Mouse (Mus musculus) brain, embryonic 14.5 days (tissue): ENCODE measurements around the gene Nebl. TPM values are rescaled to one million over a fixed set of nuclear protein-coding genes. Genes with fewer than 3 reads are reported as not detected.

Source experiments
- DNase-seq: peaks from one replicate; pipeline ENCODE4 v3.0.0-alpha.2; 2011; ENCODE audit warnings: low read depth
- CTCF ChIP-seq: fragments of 200-500 bp; IDR thresholded peaks from 2 replicates; pipeline ENCODE4 v1.5.1; 2012; ENCODE audit warnings: inconsistent platforms, mild to moderate bottlenecking, moderate library complexity, borderline replicate concordance; ENCODE audit not compliant: insufficient read depth, insufficient read length; ENCODE audit errors: extremely low read depth
- POLR2A ChIP-seq: fragments of 200-500 bp; IDR thresholded peaks from 2 replicates; pipeline ENCODE4 v1.6.1; 2012; ENCODE audit warnings: mild to moderate bottlenecking, inconsistent platforms, borderline replicate concordance; ENCODE audit not compliant: poor library complexity, insufficient read depth, insufficient read length, severe bottlenecking; ENCODE audit errors: extremely low read depth
- polyA plus RNA-seq: library from polyadenylated mRNA; depleted of rRNA; stranded (reverse); fragments of >200 nt; gene quantifications from 2 replicates; pipeline ENCODE4 v1.2.3, GENCODE M21; 2012

Nebl gene
- polyA plus RNA-seq, 1 experiment = 9.1 TPM

DNA sequence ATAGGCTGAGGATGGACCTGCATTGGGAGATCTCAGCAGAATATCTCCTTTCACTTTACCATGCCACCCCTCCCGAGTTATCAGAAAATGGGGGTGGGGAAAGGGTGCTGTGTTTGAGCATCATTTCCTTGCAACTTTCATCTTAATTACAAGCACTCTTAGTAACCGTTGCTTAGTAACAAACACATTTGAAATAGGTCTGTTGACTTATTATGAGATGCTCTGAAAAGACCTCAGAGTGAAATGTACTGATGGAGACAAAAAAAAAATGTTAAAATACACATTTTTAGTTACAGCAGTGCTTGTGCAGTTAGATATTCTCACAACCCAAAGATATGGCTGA is 28.1 kb downstream of the Nebl start:
- TF ChIP-seq CTCF = no peak
- no peak for TF ChIP-seq POLR2A
- peak; percentile 57 for DNase-seq

DNA sequence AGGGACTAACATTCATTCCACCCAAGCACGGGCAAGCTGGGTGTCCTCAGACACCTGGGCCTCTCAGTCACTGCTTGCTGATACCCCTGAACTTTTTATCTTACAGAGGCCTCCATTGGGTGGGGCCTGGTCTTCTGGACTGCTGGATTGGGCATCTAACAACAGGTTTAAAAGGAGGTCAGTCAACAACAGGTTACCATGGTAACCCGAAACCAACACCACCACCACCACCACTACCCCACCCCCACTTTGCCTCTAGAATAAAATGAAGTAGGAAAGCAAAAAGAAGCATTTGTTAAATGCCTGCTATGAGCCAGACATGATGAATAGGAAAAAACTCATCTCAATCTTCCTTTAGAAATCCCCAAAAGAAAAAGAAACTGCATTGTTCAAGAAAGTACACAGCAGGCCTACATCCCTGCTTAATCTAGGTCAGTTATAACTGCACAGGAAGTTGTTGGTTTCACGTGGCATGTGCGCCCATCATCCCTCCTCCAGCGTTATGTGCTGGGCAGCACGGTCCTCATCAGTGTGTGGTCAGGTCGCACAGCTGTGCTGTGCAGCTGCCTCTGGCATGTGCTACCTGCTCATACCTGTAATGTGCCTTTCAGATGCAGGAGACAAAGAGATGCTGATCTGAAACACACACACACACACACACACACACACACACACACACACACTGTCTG is 28.6 kb downstream of the Nebl start:
- DNase-seq = no peak
- TF ChIP-seq POLR2A = no peak
- no peak for TF ChIP-seq CTCF

DNA sequence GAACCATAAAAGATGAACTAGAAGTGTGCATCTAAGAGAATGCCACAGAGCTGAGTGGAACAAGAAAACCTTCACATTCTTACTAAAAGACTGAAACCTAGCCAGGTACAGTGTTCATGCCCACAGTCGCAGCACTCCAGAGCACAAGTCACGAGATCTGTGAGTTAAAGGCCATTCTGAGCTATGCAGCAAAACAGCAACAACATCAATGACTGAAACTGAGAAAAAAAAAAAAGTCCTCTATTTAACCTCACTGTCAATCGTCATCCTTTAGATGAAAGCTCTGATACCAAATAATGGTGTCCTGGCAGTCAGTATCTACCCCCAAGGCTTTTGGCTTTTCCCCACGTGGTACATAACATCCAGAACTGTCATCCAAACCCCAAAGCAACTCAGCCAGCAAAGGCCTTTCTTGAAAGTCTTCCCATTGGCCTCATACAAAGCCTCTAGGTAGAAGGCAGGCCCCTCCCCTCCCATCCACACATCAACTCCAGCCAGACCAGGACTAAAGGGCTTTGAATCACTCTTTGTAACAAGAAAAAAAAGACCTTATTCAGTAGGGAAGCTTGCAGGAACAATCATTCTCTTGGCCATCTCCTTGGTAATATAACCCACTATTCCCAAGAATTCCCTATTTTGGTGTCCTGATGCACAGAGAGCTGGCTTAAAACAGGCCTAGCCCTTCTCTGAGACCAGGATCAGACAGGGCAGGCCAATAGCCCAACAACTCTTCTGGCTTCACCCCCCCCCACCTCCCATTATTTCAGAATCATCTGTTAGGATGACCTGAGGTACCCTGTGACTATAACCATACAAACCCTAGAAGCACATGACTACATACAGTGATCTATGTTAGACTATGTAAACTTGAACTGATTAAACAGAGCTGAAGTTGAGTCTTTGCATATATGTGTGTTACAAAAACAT is 32.8 kb downstream of the Nebl start:
- TF ChIP-seq POLR2A (no peak), CTCF (no peak)
- peak; percentile 51 for DNase-seq

DNA sequence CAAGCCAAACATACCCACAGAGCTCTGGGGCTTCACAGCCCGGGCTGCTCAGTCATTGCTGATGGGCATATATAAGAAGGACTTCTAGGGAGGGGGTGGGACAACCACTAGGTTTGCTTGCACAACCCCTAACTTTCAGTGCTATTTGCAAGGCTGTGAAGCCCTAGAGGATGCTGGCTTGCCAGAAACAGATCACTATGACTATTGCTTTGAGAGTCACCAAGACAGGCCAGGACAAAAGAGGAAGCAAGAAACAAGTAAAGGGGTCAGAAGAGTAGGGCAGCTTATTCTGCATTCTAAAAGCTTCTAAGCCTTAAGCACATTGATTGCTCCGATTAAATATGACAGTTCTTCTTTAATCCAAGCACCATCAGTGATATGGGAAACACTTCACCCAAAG is 38.3 kb downstream of the Nebl start:
- no peak for DNase-seq
- TF ChIP-seq CTCF (no peak), POLR2A (no peak)

DNA sequence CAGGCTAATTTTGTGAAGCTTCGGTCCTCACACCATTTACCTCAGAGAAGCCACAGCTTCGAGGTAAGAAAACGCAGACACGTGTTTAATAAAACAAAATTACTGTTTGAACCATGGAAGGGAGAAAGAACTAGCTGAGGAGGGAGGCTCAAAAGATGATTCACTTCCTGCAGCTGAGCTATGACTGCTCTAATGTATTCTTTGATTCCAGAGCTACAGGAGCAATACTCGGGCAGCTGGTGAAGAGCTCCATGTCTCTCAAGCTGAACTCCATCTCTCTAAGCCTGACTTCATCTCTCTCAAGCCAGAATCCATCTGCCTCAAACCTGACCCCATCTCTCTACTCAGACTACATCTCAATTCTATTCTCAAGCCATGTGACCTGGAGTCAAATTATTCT is 41.0 kb downstream of the Nebl start:
- DNase-seq = no peak
- TF ChIP-seq POLR2A (no peak), CTCF (no peak)

DNA sequence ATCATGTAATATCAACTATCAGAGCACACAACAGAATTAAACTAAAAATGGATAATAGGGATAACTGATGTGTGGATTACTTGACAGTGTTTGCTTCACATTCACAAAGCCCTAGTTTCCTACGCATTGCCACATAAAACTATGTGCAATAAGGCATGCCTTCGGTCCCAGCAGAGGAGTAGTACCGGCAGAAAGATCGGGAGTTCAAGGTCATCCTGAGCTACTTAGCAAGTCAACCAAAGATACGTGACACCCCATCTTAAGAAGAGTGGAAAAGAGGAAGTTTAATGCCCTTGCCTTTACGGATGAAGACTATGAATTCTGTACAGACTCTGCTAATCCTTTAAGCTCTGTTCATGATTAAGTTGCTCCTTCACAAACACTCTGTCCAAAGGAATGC is 44.1 kb downstream of the Nebl start:
- DNase-seq = no peak
- TF ChIP-seq CTCF = no peak
- TF ChIP-seq POLR2A = no peak

DNA sequence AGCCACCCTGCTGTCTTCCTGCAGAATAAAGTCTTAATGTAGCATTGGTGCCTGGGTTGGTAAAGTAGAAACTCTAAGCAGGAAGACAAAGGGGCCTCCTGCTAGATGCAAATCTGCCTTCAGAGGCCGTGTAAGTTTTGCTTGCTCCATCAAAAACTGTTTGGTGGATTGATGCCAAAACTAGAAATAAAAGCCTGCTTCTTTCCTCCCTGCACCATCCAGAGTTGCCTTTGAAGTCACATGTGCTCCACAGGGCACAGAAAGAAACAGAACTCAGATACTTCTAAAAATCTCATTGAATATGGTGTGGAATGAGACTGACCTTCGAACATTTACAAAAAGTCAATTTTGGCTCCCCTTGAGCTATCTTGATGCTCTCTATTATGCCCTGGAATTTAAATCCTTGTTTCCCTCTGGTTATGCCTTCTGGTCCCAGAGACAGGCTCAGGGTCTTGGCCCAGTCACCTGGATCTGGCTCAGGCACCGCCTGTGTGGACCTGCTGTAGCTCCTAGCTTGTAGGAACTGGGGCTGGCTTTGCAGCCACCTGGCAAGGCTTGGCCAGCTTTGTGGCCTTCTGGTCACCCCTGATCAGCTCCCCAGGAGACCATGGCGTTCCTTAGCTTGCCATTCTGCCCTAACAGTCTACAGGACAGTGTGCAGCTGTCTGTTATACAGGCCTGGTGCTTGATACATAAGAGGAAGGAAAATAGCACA is 47.8 kb downstream of the Nebl start:
- no peak for TF ChIP-seq POLR2A
- DNase-seq = peak; percentile 56

DNA sequence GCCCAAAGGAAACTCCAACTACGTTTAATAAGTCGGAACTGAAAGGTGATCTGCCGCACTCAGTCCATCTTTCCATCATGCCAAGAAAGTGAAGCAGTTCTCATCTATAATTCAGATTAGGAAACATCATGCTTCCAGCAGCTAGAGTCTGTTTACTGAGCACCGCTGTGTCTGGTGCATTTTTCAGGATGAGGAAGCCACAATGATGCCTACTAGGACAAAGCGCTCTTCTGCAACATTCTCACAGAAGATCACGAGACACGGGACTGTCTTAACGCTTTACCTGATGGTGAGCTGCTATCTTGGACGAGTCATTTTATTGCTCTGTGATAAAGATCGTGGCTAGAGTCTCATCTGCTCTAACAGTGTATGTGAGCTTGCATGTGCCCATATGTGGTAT is 59.1 kb downstream of the Nebl start:
- DNase-seq = no peak
- TF ChIP-seq POLR2A (no peak), CTCF (no peak)

DNA sequence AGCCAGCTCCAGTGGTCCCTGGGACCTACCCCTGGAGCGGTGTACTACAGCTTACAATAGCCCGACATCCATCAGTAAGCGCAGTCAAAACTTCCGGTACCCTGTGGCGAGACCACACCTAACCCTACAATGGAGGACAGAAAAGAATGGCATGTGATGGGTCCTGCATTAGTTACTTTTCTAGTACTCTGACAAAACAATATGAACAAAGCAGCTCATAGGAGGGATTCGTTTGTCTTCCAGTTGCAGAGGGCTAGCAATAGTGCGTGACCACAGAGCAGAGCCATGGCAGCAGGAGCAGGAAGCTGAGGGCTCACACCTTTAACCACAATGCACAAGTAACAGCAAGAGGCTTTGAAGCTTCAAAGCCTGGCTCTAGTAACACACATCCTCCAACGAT is 59.7 kb downstream of the Nebl start:
- DNase-seq = no peak
- no peak for TF ChIP-seq CTCF

DNA sequence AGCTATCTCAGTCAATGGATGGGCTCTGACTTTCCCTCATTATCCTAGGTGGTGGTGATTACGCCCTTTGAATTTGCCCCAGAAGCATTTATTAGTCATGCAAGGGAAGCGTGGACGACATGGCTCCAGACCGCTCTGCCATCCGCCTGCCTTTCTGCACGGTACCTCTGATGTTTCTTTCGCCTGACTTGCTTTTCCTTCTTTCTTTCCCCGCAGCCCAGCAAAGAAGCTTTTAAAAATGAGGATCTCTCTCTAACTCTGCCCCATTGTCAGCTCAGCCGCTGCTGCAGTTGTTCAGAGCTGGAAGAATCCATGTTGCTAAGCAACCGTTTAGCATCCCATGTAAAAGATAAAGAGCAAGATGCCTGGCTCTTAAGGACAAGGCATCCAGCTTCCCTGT is 61.3 kb downstream of the Nebl start:
- TF ChIP-seq POLR2A (no peak), CTCF (no peak)
- peak; percentile 92 for DNase-seq

DNA sequence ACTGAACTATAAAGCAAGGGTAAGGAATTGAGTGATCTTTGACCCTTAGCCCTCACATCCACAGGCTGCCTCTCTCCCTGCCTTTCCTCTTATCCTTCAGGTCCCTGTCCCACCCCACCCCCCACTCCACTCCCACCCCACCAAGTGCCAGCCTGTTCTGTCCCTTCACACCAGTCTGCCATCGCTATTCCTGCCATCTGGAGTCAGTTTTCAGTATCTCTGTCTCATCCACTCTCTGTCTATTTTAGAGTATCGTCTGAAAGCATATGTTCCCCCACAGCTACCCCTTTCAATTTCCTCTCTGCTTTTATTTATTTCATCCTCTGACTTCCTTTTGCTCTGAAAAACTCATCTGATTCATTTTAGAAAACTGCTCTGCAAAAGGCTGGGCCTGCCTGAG is 62.3 kb downstream of the Nebl start:
- TF ChIP-seq POLR2A = no peak
- DNase-seq = peak; percentile 53
